Mouse (Mus musculus) heart, embryonic 14.5 days (tissue): Measurements from ENCODE around the gene Gskip. TPM values are rescaled to one million over a fixed set of nuclear protein-coding genes. Genes with fewer than 3 reads are reported as not detected.

Source experiments
- ATAC-seq: fragments of 200-750 bp; cut with Nextera tagmentation; 2 replicates; pipeline ENCODE4 v1.8.0; 2017; ENCODE audit warnings: low read depth, moderate TSS enrichment; ENCODE audit not compliant: insufficient number of reproducible peaks, insufficient read depth, low FRiP score
- H3K27ac ChIP-seq, 2 experiments: fragments of 200-500 bp in 1 of 2; fragments of 300-500 bp in 1 of 2; sonication (generic) in 1 of 2; replicated peaks in 1 of 2; 2 replicates each; pipeline ENCODE4 v1.5.1; 2012 to 2014; ENCODE audit warnings: low read depth in 2 of 2, low read length in 2 of 2, control low read depth in 1 of 2, mild to moderate bottlenecking in 1 of 2, mixed read lengths in 1 of 2; ENCODE audit not compliant: control insufficient read depth in 1 of 2, insufficient read depth in 1 of 2
- H3K27me3 ChIP-seq: fragments of 300-500 bp; sonication (generic); 2 replicates; pipeline ENCODE4 v1.6.1; 2014; ENCODE audit warnings: mild to moderate bottlenecking, low read length, control low read depth; ENCODE audit not compliant: control insufficient read depth, insufficient read depth
- H3K36me3 ChIP-seq: fragments of 300-500 bp; sonication (generic); 2 replicates; pipeline ENCODE4 v1.6.1; 2014; ENCODE audit warnings: mild to moderate bottlenecking, control low read depth, low read length, mixed read lengths; ENCODE audit not compliant: control insufficient read depth, insufficient read depth
- H3K4me1 ChIP-seq, 2 experiments: fragments of 200-500 bp in 1 of 2; fragments of 300-500 bp in 1 of 2; sonication (generic) in 1 of 2; 2 replicates each; pipeline ENCODE4 v1.6.1; 2012 to 2014; ENCODE audit warnings: low read length in 2 of 2, control low read depth in 1 of 2, mixed read lengths in 1 of 2; ENCODE audit not compliant: control insufficient read depth in 2 of 2, insufficient read depth in 2 of 2
- H3K4me2 ChIP-seq: fragments of 300-500 bp; sonication (generic); 2 replicates; pipeline ENCODE4 v1.6.1; 2014; ENCODE audit warnings: mild to moderate bottlenecking, low read length
- H3K4me3 ChIP-seq, 2 experiments: fragments of 200-500 bp in 1 of 2; fragments of 300-500 bp in 1 of 2; sonication (generic) in 1 of 2; 2 replicates each; pipeline ENCODE4 v1.5.1; 2012 to 2014; ENCODE audit warnings: low read length in 2 of 2, mild to moderate bottlenecking in 2 of 2, control low read depth in 1 of 2, low read depth in 1 of 2, moderate library complexity in 1 of 2; ENCODE audit not compliant: control insufficient read depth in 1 of 2, insufficient read depth in 1 of 2
- H3K9ac ChIP-seq: fragments of 300-500 bp; sonication (generic); 2 replicates; pipeline ENCODE4 v1.6.1; 2014; ENCODE audit warnings: mild to moderate bottlenecking, low read length
- H3K9me3 ChIP-seq: fragments of 300-500 bp; sonication (generic); 2 replicates; pipeline ENCODE4 v1.6.1; 2016; ENCODE audit warnings: low read length, control low read depth; ENCODE audit not compliant: control insufficient read depth
- WGBS: fragments of 180-500 bp; shearing (Covaris S2); extraction: QIAGEN DNeasy Blood & Tissue Kit; methylation state at CpG from one replicate; pipeline ENCODE4 v1.1.7; 2014; 5-methylcytosine and 5-hydroxymethylcytosine counted together
- polyA plus RNA-seq: library from polyadenylated mRNA; unstranded; fragments of >200 nt; fragmentation: Nextera tagmentation; extraction: Ambion mirVana; gene quantifications from 2 replicates; pipeline ENCODE4 v1.2.1, GENCODE M21; 2014

Gskip gene
- polyA plus RNA-seq, 1 experiment from 2014 or later, result 25.4 TPM

DNA sequence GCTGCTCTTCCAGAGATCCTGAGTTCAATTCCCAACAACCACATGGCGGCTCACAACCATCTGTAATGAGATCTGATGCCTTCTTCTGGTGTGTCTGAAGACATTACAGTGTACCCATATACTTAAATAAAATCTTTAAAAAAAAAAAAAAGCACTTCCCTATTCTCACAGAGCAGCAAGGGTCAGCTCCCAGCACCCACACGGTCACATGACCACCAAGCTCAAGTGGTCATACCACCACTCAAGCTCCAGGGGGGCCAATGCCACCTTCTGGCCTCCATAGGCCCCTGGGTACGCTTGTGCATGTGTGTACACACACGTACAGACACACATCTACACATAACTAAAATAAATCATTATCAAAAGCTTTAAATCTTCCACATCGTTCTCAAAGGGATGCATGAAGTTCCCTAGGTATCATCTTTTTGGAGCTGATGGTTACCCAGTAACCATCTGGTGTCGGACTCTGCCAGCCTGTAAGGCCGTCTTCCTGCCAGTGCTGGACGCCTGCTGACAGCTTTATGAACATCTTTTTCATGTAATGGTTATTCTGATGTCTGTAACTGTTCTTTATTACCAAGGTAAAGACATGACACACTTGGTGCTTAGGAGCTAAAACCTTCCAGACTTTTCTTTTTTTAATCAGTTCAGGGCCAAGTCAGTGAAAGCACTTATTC lies 12.6 kb downstream of the Gskip start:
- H3K36me3 ChIP-seq, result peaks cover 28% of the 10 kb centered on the region

DNA sequence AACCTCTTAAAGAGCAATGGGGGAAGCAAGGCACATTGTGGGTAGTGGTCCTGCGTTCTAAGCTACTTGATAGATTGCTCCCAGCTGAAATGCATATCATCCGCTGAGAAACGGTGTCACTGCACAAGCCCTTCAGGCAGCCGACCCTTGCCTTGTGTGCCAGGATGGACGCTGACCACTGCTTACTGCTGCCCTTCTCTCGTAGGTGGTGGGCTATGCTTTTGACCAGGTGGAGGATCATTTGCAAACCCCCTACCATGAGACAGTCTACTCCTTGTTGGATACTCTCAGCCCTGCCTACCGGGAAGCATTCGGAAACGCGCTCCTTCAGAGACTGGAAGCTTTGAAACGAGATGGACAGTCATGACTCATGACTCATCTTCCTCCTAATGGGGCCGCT lies 15.8 kb downstream of the Gskip start:
- H3K27me3 ChIP-seq, result no peaks in the 10 kb centered on the region
- WGBS, result 90% methylated on average over 12 of the region's 12 CpGs

More for the DNA sequence above, 12.6 kb downstream of the Gskip start:
- no peak overlapping the region for H3K9ac ChIP-seq
- H3K4me2 ChIP-seq, result no peak overlapping the region
- H3K9me3 ChIP-seq, result no peaks in the 10 kb centered on the region
- 92% methylated on average over 8 of the region's 8 CpGs for WGBS
- no peaks in the 10 kb centered on the region for H3K4me1 ChIP-seq
- no peak for ATAC-seq
- no peak overlapping the region for H3K27ac ChIP-seq
- no peaks in the 10 kb centered on the region for H3K27me3 ChIP-seq
- no peak overlapping the region for H3K4me3 ChIP-seq

GRCm38 (mm10) chr12:105705799-105706487 lies 21.3 kb downstream of the Gskip start, which contains the start of gene Ak7:
Gene Ak7 (plus strand): TSS chr12:105705976.
- ATAC-seq, result peak; percentile 78
- H3K4me2 ChIP-seq, result peak within 1 kb of the TSS; percentile 49
- peaks cover 4 to 7% of the 10 kb centered on the region in 2 experiments; a peak in 3 of 4 replicates for H3K4me1 ChIP-seq
- H3K36me3 ChIP-seq, result peaks cover 10% of the 10 kb centered on the region
- no peak within 1 kb of the TSS for H3K27ac ChIP-seq
- 0 out of 4 replicates have a peak within 1 kb of the TSS, but pooled peaks of 1 of the 2 experiments have one; percentile 14 for H3K4me3 ChIP-seq
- no peak within 1 kb of the TSS for H3K9ac ChIP-seq
- 16% methylated on average over 22 of the region's 22 CpGs for WGBS
- H3K27me3 ChIP-seq, result no peaks in the 10 kb centered on the region
- no peaks in the 10 kb centered on the region for H3K9me3 ChIP-seq

More for the DNA sequence above, 15.8 kb downstream of the Gskip start:
- no peak overlapping the region for H3K4me3 ChIP-seq
- H3K36me3 ChIP-seq, result peaks cover 28% of the 10 kb centered on the region
- no peak overlapping the region for H3K9ac ChIP-seq
- H3K4me1 ChIP-seq, result peaks cover 1 to 3% of the 10 kb centered on the region in 2 experiments; a peak in 3 of 4 replicates
- no peak for ATAC-seq
- H3K4me2 ChIP-seq, result no peak overlapping the region
- no peaks in the 10 kb centered on the region for H3K9me3 ChIP-seq
- H3K27ac ChIP-seq, result no peak overlapping the region

GRCm38 (mm10) chr12:105718616-105719015 lies 34.0 kb downstream of the Gskip start:
- H3K4me3 ChIP-seq, result peak overlapping the region in 1 of 2 experiments; percentile 9; a peak in 1 of 4 replicates
- no peak overlapping the region for H3K27ac ChIP-seq
- no peaks in the 10 kb centered on the region for H3K36me3 ChIP-seq
- H3K4me1 ChIP-seq, result no peaks in the 10 kb centered on the region
- ATAC-seq, result no peak
- WGBS, result 47% methylated on average over 17 of the region's 17 CpGs
- H3K9ac ChIP-seq, result no peak overlapping the region
- no peaks in the 10 kb centered on the region for H3K9me3 ChIP-seq
- no peaks in the 10 kb centered on the region for H3K27me3 ChIP-seq
- H3K4me2 ChIP-seq, result peak overlapping the region; percentile 51

- Histone ChIP-seq H3K36me3 (no peaks in the 10 kb centered on the region), H3K4me1 (no peaks in the 10 kb centered on the region), H3K27ac (no peak overlapping the region), H3K9me3 (no peaks in the 10 kb centered on the region), H3K9ac (no peak overlapping the region), H3K4me2 (no peak overlapping the region), H3K27me3 (no peaks in the 10 kb centered on the region), H3K4me3 (no peak overlapping the region)
- no peak for ATAC-seq
- WGBS, result 72% methylated on average over 3 of the region's 3 CpGs
These were observed 35.6 kb downstream of the Gskip start for GRCm38 (mm10) chr12:105720196-105720595.

GRCm38 (mm10) chr12:105721452-105722132 lies 37.0 kb downstream of the Gskip start:
- 56% methylated on average over 14 of the region's 14 CpGs for WGBS
- Histone ChIP-seq H3K27ac (no peak overlapping the region), H3K4me2 (no peak overlapping the region), H3K4me1 (no peaks in the 10 kb centered on the region), H3K36me3 (no peaks in the 10 kb centered on the region), H3K9ac (no peak overlapping the region), H3K27me3 (no peaks in the 10 kb centered on the region), H3K9me3 (no peaks in the 10 kb centered on the region), H3K4me3 (no peak overlapping the region)
- no peak for ATAC-seq

DNA sequence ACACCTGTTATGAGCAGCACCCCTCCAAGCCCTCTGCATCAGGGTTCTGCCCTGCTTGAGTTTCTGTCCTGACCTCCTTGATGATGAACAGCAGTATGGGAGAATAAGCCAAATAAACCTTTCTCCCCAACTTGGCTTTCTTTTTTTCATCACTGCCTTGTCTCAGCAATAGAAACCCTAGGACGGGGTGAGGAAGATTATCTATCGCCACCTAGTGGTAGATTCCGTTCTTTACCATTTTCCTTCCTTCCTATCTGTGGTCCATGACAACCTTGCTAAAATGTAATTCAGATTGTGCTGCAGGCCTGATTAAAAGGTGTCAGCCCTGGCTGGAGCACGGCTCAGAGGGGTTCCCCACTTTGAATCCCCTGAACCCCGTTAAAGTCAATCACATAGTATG lies 38.0 kb downstream of the Gskip start:
- Histone ChIP-seq H3K27me3 (no peaks in the 10 kb centered on the region), H3K9ac (no peak overlapping the region), H3K4me2 (no peak overlapping the region), H3K4me3 (no peak overlapping the region), H3K4me1 (no peaks in the 10 kb centered on the region), H3K27ac (no peak overlapping the region), H3K9me3 (no peaks in the 10 kb centered on the region), H3K36me3 (no peaks in the 10 kb centered on the region)
- no peak for ATAC-seq
- 3% methylated on average over 5 of the region's 5 CpGs for WGBS
